Mouse (Mus musculus) heart, embryonic 11.5 days (tissue): ENCODE data around the gene 2310046K23Rik. TPM values are rescaled to one million over a fixed set of nuclear protein-coding genes. Genes with fewer than 3 reads are reported as not detected.
"Not testable (repeated sequence)": the region's sequence is repeated elsewhere in the genome, so short reads cannot be mapped to it uniquely, and the experiment has no call there.

Experiments used
- ATAC-seq: fragments of 200-750 bp; cut with Nextera tagmentation; replicated peaks from 2 replicates; pipeline ENCODE4 v1.8.0; 2017; ENCODE audit warnings: moderate library complexity; ENCODE audit not compliant: insufficient number of reproducible peaks, low FRiP score, low TSS enrichment
- H3K27ac ChIP-seq: fragments of 300-500 bp; sonication (generic); 2 replicates; pipeline ENCODE4 v1.5.1; 2014; ENCODE audit warnings: mild to moderate bottlenecking, low read depth, low read length
- H3K27me3 ChIP-seq: fragments of 300-500 bp; sonication (generic); 2 replicates; pipeline ENCODE4 v1.6.1; 2014; ENCODE audit warnings: mild to moderate bottlenecking, low read length, mixed read lengths; ENCODE audit not compliant: control insufficient read depth, insufficient read depth
- H3K36me3 ChIP-seq: fragments of 300-500 bp; sonication (generic); 2 replicates; pipeline ENCODE4 v1.6.1; 2014; ENCODE audit warnings: mild to moderate bottlenecking, low read length, moderate library complexity, mixed read lengths; ENCODE audit not compliant: control insufficient read depth, insufficient read depth
- H3K4me1 ChIP-seq: fragments of 300-500 bp; sonication (generic); 2 replicates; pipeline ENCODE4 v1.6.1; 2014; ENCODE audit warnings: low read length; ENCODE audit not compliant: control insufficient read depth, insufficient read depth
- H3K4me2 ChIP-seq: fragments of 300-500 bp; sonication (generic); 2 replicates; pipeline ENCODE4 v1.6.1; 2014; ENCODE audit warnings: mild to moderate bottlenecking, moderate library complexity
- H3K4me3 ChIP-seq: fragments of 300-500 bp; sonication (generic); 2 replicates; pipeline ENCODE4 v1.5.1; 2014; ENCODE audit warnings: low read depth, low read length
- H3K9ac ChIP-seq: fragments of 300-500 bp; sonication (generic); 2 replicates; pipeline ENCODE4 v1.6.1; 2014; ENCODE audit warnings: mild to moderate bottlenecking, low read depth, low read length, moderate library complexity
- H3K9me3 ChIP-seq: fragments of 300-500 bp; sonication (generic); replicated peaks from 2 replicates; pipeline ENCODE4 v1.6.1; 2016; ENCODE audit warnings: low read length; ENCODE audit not compliant: control insufficient read depth
- WGBS: fragments of 180-500 bp; shearing (Covaris S2); extraction: QIAGEN DNeasy Blood & Tissue Kit; methylation state at CpG from one replicate; pipeline ENCODE4 v1.1.7; 2014; ENCODE audit not compliant: insufficient replicate concordance; 5-methylcytosine and 5-hydroxymethylcytosine counted together
- polyA plus RNA-seq: library from polyadenylated mRNA; unstranded; fragments of >200 nt; fragmentation: Nextera tagmentation; extraction: Ambion mirVana; gene quantifications from 2 replicates; pipeline ENCODE4 v1.2.1, GENCODE M21; 2014

Gene 2310046K23Rik
- polyA plus RNA-seq, 1 experiment from 2014 or later: not detected

GRCm38 (mm10) chr3:92512325-92512724, 22.0 kb downstream of the 2310046K23Rik start:
- ATAC-seq: no peak

GRCm38 (mm10) chr3:92510786-92511185, 23.5 kb downstream of the 2310046K23Rik start:
- Histone ChIP-seq H3K9me3 (no peaks in the 10 kb centered on the region), H3K27me3 (no peaks in the 10 kb centered on the region), H3K9ac (no peak overlapping the region), H3K27ac (no peak overlapping the region), H3K36me3 (no peaks in the 10 kb centered on the region), H3K4me2 (no peak overlapping the region), H3K4me1 (no peaks in the 10 kb centered on the region), H3K4me3 (no peak overlapping the region)
- ATAC-seq: no peak; the same call in 1 of the 2 replicates

More at GRCm38 (mm10) chr3:92512325-92512724, 22.0 kb downstream of the 2310046K23Rik start:
- H3K9ac ChIP-seq: no peak overlapping the region
- no peak overlapping the region for H3K4me2 ChIP-seq
- H3K4me3 ChIP-seq: no peak overlapping the region
- no peaks in the 10 kb centered on the region for H3K4me1 ChIP-seq
- no peaks in the 10 kb centered on the region for H3K27me3 ChIP-seq
- H3K36me3 ChIP-seq: no peaks in the 10 kb centered on the region
- no peak overlapping the region for H3K27ac ChIP-seq
- H3K9me3 ChIP-seq: no peaks in the 10 kb centered on the region

DNA sequence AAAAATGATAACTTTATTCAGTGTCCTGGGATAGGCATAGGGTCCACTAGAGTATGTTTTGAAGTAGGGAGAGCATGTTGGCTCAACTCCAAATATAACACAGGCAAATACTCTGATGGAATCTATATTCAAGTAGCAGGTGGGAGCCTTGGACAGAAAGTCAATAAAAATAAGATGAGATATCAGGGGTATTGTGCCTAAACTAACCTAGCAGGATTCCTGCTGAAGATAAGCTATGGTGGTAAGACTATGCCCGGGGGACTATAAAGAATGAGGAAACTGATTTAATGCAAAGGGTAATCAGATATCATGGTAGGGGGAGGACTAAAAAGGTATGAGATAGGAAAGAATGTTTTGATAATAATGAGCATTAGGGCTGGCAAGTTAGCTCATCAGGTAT, 26.1 kb downstream of the 2310046K23Rik start:
- 68% methylated on average over 1 of the region's 1 CpGs for WGBS
- no peak for ATAC-seq

GRCm38 (mm10) chr3:92503528-92503927, 30.8 kb downstream of the 2310046K23Rik start:
- Histone ChIP-seq H3K4me1 (no peaks in the 10 kb centered on the region), H3K4me3 (no peak overlapping the region), H3K27ac (no peak overlapping the region), H3K36me3 (no peaks in the 10 kb centered on the region), H3K4me2 (no peak overlapping the region), H3K27me3 (no peaks in the 10 kb centered on the region), H3K9me3 (no peaks in the 10 kb centered on the region), H3K9ac (no peak overlapping the region)
- ATAC-seq: no peak

More for the DNA sequence above, 26.1 kb downstream of the 2310046K23Rik start:
- Histone ChIP-seq H3K9ac (no peak overlapping the region), H3K27me3 (no peaks in the 10 kb centered on the region), H3K9me3 (no peaks in the 10 kb centered on the region), H3K4me3 (no peak overlapping the region), H3K27ac (no peak overlapping the region), H3K4me2 (no peak overlapping the region), H3K36me3 (no peaks in the 10 kb centered on the region), H3K4me1 (no peaks in the 10 kb centered on the region)

- H3K27me3 ChIP-seq: no peaks in the 10 kb centered on the region
- 76% methylated on average over 1 of the region's 1 CpGs for WGBS
- H3K4me3 ChIP-seq: no peak within 1 kb of the TSS
- no peaks in the 10 kb centered on the region for H3K9me3 ChIP-seq
- H3K36me3 ChIP-seq: no peaks in the 10 kb centered on the region
- no peaks in the 10 kb centered on the region for H3K4me1 ChIP-seq
- H3K27ac ChIP-seq: no peak within 1 kb of the TSS
- no peak for ATAC-seq
- no peak within 1 kb of the TSS for H3K4me2 ChIP-seq
- no peak within 1 kb of the TSS for H3K9ac ChIP-seq
These were observed 33.9 kb downstream of the 2310046K23Rik start, which contains the start of gene Sprr4 for GRCm38 (mm10) chr3:92500393-92500792. Sprr4 (minus strand) TSS chr3:92500493.

DNA sequence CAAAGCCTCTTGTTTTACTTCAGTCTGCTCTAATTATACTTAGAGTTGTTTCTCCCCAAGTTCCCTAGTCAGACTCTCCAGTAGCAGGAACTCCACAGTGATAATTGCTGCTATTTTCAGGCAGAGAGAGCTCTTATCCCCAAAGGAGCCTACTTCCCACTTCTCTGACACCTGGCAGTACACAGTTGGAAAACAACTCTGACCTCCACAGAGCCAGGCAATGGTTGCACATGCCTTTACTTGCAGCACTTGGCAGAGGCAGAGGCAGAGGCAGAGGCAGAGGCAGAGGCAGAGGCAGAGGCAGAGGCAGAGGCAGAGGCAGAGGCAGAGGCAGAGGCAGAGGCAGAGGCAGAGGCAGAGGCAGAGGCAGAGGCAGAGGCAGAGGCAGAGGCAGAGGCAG, 44.0 kb downstream of the 2310046K23Rik start:
- not testable (repeated sequence) for H3K27me3 ChIP-seq, H3K36me3 ChIP-seq, H3K4me2 ChIP-seq, H3K4me1 ChIP-seq, ATAC-seq, H3K9me3 ChIP-seq, H3K27ac ChIP-seq, H3K9ac ChIP-seq, H3K4me3 ChIP-seq

DNA sequence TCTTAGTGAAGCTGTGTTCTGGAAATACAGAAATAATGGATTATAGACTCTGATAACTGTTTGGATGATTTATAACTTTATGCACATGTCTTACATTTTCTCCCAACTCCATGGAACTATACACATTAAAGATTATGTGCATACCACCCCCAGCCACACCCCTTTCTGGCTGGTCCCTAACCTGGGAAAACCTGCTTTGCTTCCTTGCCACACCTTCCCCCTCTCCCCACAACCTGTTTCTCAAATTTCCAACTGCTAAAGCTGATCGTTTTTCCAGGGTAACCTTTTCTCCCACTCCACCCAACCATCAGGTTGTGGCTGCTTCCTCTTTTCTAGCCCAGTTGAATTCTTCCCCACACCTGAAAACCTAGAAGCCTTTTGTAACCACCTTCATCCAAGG, 48.0 kb downstream of the 2310046K23Rik start:
- no peaks in the 10 kb centered on the region; the same call in 1 of the 2 replicates for H3K4me1 ChIP-seq
- H3K4me3 ChIP-seq: no peak overlapping the region
- no peak overlapping the region for H3K4me2 ChIP-seq
- 44% methylated on average over 1 of the region's 1 CpGs for WGBS
- no peak for ATAC-seq
- no peak overlapping the region for H3K27ac ChIP-seq
- H3K36me3 ChIP-seq: no peaks in the 10 kb centered on the region
- H3K9me3 ChIP-seq: no peaks in the 10 kb centered on the region
- no peaks in the 10 kb centered on the region for H3K27me3 ChIP-seq
- H3K9ac ChIP-seq: no peak overlapping the region

DNA sequence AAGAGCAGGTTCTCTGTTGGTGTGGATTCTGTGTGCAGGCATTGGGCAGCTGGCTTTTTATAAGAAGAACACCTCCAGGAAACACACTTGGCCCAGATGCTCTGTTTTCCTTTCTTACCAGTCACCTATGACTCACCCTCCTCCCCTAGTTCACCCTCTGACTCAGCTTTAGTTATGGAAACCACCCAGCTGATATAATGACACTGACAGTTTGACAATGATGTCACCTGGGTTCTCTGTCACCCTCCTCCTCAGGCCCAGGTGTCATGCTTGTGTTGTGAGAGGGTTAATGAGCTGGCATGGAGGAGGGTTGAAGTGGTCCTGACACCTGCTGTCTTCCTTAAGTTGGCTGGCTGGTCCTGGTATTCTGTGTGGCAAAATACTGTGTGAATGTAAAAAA, 48.4 kb downstream of the 2310046K23Rik start, which contains the start of gene Sprr1a:
Gene Sprr1a (minus strand): TSS at position 33 of the 400 bp plus-strand sequence.
- H3K27ac ChIP-seq: no peak within 1 kb of the TSS

More for the DNA sequence above, 48.4 kb downstream of the 2310046K23Rik start, which contains the start of gene Sprr1a:
- no peaks in the 10 kb centered on the region; the same call in 1 of the 2 replicates for H3K4me1 ChIP-seq
- no peaks in the 10 kb centered on the region for H3K36me3 ChIP-seq
- no peak within 1 kb of the TSS for H3K4me3 ChIP-seq
- H3K9me3 ChIP-seq: no peaks in the 10 kb centered on the region
- no peak within 1 kb of the TSS for H3K4me2 ChIP-seq
- no peak within 1 kb of the TSS for H3K9ac ChIP-seq
- H3K27me3 ChIP-seq: no peaks in the 10 kb centered on the region
- ATAC-seq: no peak
